Mouse (Mus musculus): ENCODE measurements at regions not wholly inside any gene's neighbourhood (a gene's known extent, or its start where the extent isn't known, plus 50 kb on each side); places are given as distances from the start of the nearest gene placed in this dataset.
"Not testable (repeated sequence)": the region's sequence is repeated elsewhere in the genome, so short reads cannot be mapped to it uniquely, and the experiment has no call there.

- DNase-seq, result no peak
Observed at GRCm38 (mm10) chrX:68486585-68486984, 191.8 kb upstream of the Fmr1 start.

DNA sequence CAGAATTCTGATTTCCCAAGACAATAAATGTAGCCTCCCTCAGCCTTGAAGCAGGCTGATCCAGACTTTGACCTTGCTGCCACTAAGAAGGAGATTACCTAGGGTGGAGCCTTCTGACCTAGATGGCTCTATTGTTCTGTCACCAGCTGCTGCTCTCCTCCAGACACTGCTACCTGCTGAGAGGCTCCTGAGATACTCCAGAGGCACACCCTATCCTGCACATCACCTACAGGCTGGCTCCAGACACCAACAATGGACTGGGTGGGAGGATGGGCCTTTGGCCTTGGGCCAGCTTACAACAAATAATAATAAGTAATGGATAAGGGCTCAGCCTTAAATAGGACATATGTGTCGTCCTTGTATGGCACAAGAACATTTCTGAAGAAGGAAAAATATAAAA, 186.3 kb upstream of the Fmr1 start:
- DNase-seq, result not testable (repeated sequence)

GRCm38 (mm10) chrX:68494398-68495143, 183.8 kb upstream of the Fmr1 start:
- DNase-seq, result no peak

GRCm38 (mm10) chrX:68495144-68495493, 183.2 kb upstream of the Fmr1 start:
- DNase-seq, result peak in 1 of 2 experiments; percentile 0

- DNase-seq, result no peak
Observed at GRCm38 (mm10) chrX:68495751-68496150, 182.6 kb upstream of the Fmr1 start.

GRCm38 (mm10) chrX:68497886-68498285, 180.5 kb upstream of the Fmr1 start:
- DNase-seq, result no peak

DNA sequence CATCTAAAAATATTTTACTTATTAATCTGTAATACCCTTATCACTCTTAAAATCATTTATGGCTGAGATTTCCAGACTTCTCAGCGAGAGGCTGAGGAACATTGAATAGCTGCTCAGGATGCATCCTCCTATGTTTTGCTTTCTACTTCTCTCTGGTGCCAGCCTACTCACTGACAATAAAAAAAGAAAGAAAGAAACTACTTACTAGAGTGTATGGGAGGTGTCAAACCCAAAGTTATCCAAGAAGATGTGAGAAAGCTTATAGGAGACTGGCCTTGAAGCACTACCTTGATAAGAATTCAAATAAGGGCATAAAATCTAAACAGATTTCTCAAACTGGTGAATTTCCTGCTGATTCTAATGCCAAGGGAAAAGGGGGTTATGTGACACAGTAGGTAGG, 175.4 kb upstream of the Fmr1 start:
- DNase-seq, result no peak

DNA sequence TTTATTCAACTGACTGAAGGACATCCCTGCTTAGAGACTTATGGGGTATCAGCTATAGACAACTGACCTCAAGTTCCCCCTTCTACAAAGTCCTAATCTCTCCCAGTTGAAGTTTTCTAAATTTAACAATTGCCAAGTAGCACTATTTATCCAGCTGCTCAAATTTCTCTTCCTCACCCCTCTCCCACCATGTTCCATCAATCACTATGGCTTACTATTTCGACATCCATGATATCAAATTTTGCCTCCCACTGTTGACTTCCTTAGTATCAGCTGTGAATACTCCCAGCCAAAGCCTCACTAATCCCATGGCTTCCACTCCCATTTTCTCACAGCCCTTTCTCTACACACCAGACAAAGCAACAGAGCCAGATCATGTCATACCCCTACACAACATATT, 170.7 kb upstream of the Fmr1 start:
- DNase-seq, result no peak

- no peak for DNase-seq
Observed at GRCm38 (mm10) chrX:68512213-68512766, 166.1 kb upstream of the Fmr1 start.

GRCm38 (mm10) chrX:68546561-68546960, 131.8 kb upstream of the Fmr1 start:
- DNase-seq, result no peak

- no peak for DNase-seq
Observed at GRCm38 (mm10) chrX:68554031-68554430, 124.3 kb upstream of the Fmr1 start.

- DNase-seq, result no peak
Observed at GRCm38 (mm10) chrX:68557717-68558116, 120.6 kb upstream of the Fmr1 start.

- peak; percentile 2 to 47 for DNase-seq
Observed at GRCm38 (mm10) chrX:68585246-68585645, 93.1 kb upstream of the Fmr1 start.

DNA sequence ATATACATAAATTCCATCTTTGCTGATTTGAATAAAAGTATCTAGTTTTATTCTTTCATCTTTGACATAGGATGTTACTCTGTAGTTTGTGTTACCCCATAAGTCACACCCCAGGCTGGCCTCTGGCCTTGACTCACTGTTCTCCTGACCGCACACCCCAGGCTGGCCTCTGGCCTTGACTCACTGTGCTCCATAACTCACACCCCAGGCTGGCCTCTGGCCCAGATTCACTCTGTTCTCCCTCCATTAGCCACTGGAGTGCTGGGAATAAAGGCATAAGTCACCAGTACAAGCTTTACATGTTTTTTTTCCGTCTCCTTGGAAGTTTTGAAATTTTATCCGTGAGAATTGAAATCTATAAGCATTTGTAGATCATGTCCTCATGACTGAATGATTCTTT, 56.2 kb upstream of the Fmr1 start:
- no peak for DNase-seq

All from kidney, postnatal 36 days (tissue).